Mouse (Mus musculus) lung, embryonic 14.5 days (tissue): ENCODE results near the gene Stx6. TPM values are rescaled to one million over a fixed set of nuclear protein-coding genes. Genes with fewer than 3 reads are reported as not detected.

Source experiments
- ATAC-seq: fragments of 200-750 bp; cut with Nextera tagmentation; 2 replicates; pipeline ENCODE4 v1.8.0; 2017; ENCODE audit warnings: mild to moderate bottlenecking, moderate TSS enrichment, moderate library complexity; ENCODE audit not compliant: insufficient read depth
- DNase-seq: peaks from one replicate; pipeline ENCODE4 v3.0.0-alpha.2; 2015
- H3K27ac ChIP-seq: fragments of 300-500 bp; sonication (generic); 2 replicates; pipeline ENCODE4 v1.5.1; 2014; ENCODE audit warnings: low read depth, mild to moderate bottlenecking, moderate library complexity
- H3K27me3 ChIP-seq: fragments of 300-500 bp; sonication (generic); 2 replicates; pipeline ENCODE4 v1.6.1; 2014; ENCODE audit warnings: low read length, control low read depth; ENCODE audit not compliant: insufficient read depth
- H3K36me3 ChIP-seq: fragments of 300-500 bp; sonication (generic); 2 replicates; pipeline ENCODE4 v1.6.1; 2014; ENCODE audit warnings: control low read depth; ENCODE audit not compliant: insufficient read depth
- H3K4me1 ChIP-seq: fragments of 300-500 bp; sonication (generic); 2 replicates; pipeline ENCODE4 v1.6.1; 2014; ENCODE audit warnings: antibody characterized with exemption, control low read depth; ENCODE audit not compliant: insufficient read depth
- H3K4me2 ChIP-seq: fragments of 300-500 bp; sonication (generic); 2 replicates; pipeline ENCODE4 v1.6.1; 2014; ENCODE audit warnings: mild to moderate bottlenecking
- H3K4me3 ChIP-seq: fragments of 300-500 bp; sonication (generic); 2 replicates; pipeline ENCODE4 v1.5.1; 2014; ENCODE audit warnings: low read depth, low read length
- H3K9ac ChIP-seq: fragments of 300-500 bp; sonication (generic); 2 replicates; pipeline ENCODE4 v1.6.1; 2014
- H3K9me3 ChIP-seq: fragments of 300-500 bp; sonication (generic); 2 replicates; pipeline ENCODE4 v1.6.1; 2016; ENCODE audit warnings: low read depth, low read length, control low read depth
- CTCF ChIP-seq: IDR thresholded peaks from 2 replicates; pipeline ENCODE4 v1.5.1; 2016; ENCODE audit warnings: antibody characterized with exemption, low read depth
- WGBS: fragments of 180-500 bp; shearing (Covaris S2); extraction: QIAGEN DNeasy Blood & Tissue Kit; methylation state at CpG from one replicate; pipeline ENCODE4 v1.1.7; 2014; 5-methylcytosine and 5-hydroxymethylcytosine counted together
- polyA plus RNA-seq: library from polyadenylated mRNA; unstranded; fragments of >200 nt; fragmentation: Nextera tagmentation; extraction: Ambion mirVana; gene quantifications from 2 replicates; pipeline ENCODE4 v1.2.1, GENCODE M21; 2014

Stx6 gene
- polyA plus RNA-seq, 1 experiment from 2014 or later, result 99.7 TPM

DNA sequence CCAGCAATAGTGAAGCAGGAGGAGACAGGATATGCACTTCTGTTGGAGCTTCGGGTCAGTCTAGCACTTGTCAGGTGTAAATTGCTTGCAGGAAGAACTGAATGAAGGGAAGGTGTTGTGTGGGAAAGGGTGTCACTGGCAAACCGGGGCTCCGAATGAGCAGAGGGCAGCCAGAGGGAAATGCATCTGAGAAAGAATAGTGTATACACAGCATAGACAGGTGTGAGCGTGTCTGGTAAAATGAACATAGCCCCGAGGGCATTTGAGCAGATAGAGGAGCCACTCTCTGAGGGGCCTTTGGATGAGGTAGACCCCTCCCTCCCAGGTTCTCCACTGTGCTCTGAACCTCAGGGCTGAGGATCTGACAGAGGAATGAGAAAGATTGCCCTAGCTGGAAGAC is 89.5 kb downstream of the Stx6 start:
- no peaks in the 10 kb centered on the region for H3K4me1 ChIP-seq
- no peak overlapping the region for H3K27ac ChIP-seq
- no peaks in the 10 kb centered on the region for H3K9me3 ChIP-seq
- 35% methylated on average over 5 of the region's 5 CpGs for WGBS
- no peak overlapping the region for H3K4me3 ChIP-seq
- H3K36me3 ChIP-seq, result no peaks in the 10 kb centered on the region
- no peak overlapping the region for H3K4me2 ChIP-seq
- no peak for DNase-seq
- no peak overlapping the region for H3K9ac ChIP-seq
- no peak for ATAC-seq
- no peak for TF ChIP-seq CTCF
- H3K27me3 ChIP-seq, result peaks cover 19% of the 10 kb centered on the region

DNA sequence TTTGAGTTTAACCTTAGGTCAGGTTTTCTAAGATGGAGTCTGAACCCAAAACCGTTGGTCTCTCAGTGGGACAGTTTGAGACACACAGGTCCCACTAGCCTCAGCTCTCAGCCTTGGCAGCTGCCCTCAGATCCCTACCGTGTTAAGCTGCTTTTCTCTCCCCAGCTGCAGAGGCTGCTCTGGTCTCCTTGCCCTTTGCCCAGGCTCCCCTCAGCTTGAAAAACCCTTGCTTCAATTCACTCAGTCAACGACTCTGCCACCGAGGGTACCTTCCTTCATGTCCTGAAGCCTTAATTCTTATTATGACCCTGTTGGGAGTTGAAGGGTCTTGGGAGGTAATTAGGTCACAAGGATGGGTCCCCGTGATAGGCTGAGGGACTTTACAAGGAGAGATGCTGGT is 91.4 kb downstream of the Stx6 start:
- no peaks in the 10 kb centered on the region for H3K36me3 ChIP-seq

DNA sequence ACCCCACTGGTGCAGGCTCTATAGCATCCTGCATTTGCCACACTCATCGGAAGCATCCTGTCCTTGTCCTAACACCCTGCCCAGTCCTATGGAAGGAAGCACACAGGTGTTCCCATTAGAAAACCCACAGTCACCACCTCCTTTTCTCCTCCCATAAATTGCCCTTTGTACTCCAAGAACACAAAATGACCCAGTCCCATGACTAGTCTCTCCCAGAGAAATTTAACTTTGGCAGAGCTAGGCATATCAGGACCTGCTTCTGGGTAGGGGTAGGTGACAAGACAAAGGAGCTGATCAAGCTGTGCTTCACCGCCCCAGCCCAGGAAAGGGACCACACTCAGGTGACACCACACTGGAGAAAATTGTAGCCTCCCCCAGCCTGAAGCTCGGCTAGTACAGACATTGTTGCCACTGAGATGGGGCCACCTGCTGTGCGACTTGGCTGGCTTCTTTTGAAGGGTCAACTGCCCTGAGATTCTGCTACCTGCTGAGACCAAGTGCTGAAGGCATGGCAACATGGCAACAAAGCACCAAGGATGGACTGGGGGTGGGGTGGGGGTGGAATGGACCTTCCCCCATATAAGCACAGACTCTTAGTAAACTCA is 92.1 kb downstream of the Stx6 start:
- H3K4me3 ChIP-seq, result no peak overlapping the region
- no peaks in the 10 kb centered on the region for H3K36me3 ChIP-seq
- H3K9me3 ChIP-seq, result no peaks in the 10 kb centered on the region
- ATAC-seq (no peak), DNase-seq (no peak)
- H3K4me1 ChIP-seq, result no peaks in the 10 kb centered on the region
- no peak overlapping the region for H3K4me2 ChIP-seq
- no peak overlapping the region for H3K9ac ChIP-seq
- TF ChIP-seq CTCF, result no peak
- 43% methylated on average over 4 of the region's 4 CpGs for WGBS
- peaks cover 2% of the 10 kb centered on the region; the same call in 1 of the 2 replicates for H3K27me3 ChIP-seq
- no peak overlapping the region for H3K27ac ChIP-seq

More for the DNA sequence above, 91.4 kb downstream of the Stx6 start:
- ATAC-seq (no peak), DNase-seq (no peak)
- H3K4me2 ChIP-seq, result no peak overlapping the region
- peaks cover 9% of the 10 kb centered on the region; the same call in 1 of the 2 replicates for H3K27me3 ChIP-seq
- 41% methylated on average over 5 of the region's 5 CpGs for WGBS
- TF ChIP-seq CTCF, result no peak
- H3K27ac ChIP-seq, result no peak overlapping the region
- no peak overlapping the region for H3K9ac ChIP-seq
- no peaks in the 10 kb centered on the region for H3K4me1 ChIP-seq
- H3K9me3 ChIP-seq, result no peaks in the 10 kb centered on the region
- H3K4me3 ChIP-seq, result no peak overlapping the region

DNA sequence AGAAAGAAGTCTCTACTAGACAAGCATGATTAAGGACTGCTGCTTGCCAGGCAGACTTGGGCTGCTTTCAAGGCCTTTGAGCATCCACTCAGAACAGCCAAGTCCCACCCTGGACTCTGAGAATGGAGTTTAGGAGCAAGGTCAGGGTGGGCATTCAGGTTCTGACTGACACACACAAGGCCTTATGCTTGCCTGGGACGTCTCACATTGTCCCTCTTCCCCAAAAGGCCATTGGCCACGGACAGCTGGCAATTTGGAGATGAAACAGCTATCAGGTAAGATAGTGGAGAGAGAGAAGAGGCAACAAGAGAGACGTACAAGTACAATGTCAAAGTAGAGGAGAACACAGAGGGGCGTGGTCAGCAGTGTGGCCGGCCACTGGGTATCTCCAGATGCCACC is 93.1 kb downstream of the Stx6 start:
- 75% methylated on average over 5 of the region's 5 CpGs for WGBS
- no peaks in the 10 kb centered on the region for H3K27me3 ChIP-seq
- no peaks in the 10 kb centered on the region for H3K4me1 ChIP-seq
- no peaks in the 10 kb centered on the region for H3K36me3 ChIP-seq
- DNase-seq (no peak), ATAC-seq (no peak)
- H3K27ac ChIP-seq, result no peak overlapping the region
- H3K4me2 ChIP-seq, result no peak overlapping the region
- TF ChIP-seq CTCF, result no peak
- H3K9ac ChIP-seq, result no peak overlapping the region
- H3K4me3 ChIP-seq, result no peak overlapping the region
- no peaks in the 10 kb centered on the region for H3K9me3 ChIP-seq

DNA sequence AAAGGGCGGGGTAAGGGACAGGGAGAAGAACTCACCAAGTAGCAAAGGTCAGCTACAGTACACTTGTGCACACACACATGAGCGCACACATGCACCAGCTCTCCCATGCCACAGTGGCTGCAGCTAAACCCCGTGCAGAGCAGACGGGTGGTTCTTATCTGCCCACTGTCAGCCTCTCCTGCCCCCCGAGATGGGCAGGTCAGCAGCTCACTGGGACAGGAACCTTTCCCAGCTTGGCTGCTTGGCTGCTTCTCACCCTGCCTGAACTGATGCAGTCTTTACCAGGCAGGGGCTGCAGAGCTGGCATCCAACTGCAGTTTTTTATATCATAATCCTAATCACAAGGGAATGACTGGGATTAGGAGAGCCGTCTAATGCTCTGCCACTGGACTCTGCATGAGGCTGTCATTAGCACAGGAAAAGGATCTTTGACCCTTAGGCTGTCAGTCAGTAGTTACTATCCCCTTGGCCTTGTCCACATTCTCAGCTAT is 94.2 kb downstream of the Stx6 start:
- WGBS, result 29% methylated on average over 6 of the region's 6 CpGs

DNA sequence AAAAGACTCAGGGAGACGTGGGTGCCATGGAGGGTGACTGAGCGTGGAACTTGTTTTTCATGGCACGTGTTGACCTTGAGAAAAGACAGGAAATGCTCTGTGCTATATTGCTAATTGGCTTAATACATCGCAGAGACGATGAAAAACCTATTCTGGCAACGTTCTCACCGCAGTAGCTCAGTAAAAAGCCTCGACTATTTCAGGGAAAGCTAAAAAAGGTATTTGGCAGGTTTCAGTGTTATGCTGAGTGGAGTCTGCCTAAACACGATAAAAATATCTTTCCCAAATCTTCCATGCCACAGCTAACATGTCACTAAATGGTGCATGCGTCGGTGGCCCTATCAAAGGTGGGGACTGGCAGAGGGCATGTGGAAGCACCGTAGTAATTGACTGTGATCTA is 94.6 kb downstream of the Stx6 start:
- no peak for DNase-seq
- ATAC-seq, result no peak
- WGBS, result 66% methylated on average over 12 of the region's 12 CpGs
- Histone ChIP-seq H3K4me1 (no peaks in the 10 kb centered on the region), H3K9ac (no peak overlapping the region), H3K27me3 (no peaks in the 10 kb centered on the region), H3K4me3 (no peak overlapping the region), H3K27ac (no peak overlapping the region), H3K9me3 (no peaks in the 10 kb centered on the region), H3K4me2 (no peak overlapping the region), H3K36me3 (no peaks in the 10 kb centered on the region)
- no peak for TF ChIP-seq CTCF

More for the DNA sequence above, 94.2 kb downstream of the Stx6 start:
- Histone ChIP-seq H3K4me1 (no peaks in the 10 kb centered on the region), H3K9me3 (no peaks in the 10 kb centered on the region), H3K27me3 (no peaks in the 10 kb centered on the region), H3K4me3 (no peak overlapping the region), H3K9ac (no peak overlapping the region), H3K36me3 (no peaks in the 10 kb centered on the region), H3K27ac (no peak overlapping the region), H3K4me2 (no peak overlapping the region)
- ATAC-seq, result no peak
- TF ChIP-seq CTCF, result no peak
- DNase-seq, result no peak

DNA sequence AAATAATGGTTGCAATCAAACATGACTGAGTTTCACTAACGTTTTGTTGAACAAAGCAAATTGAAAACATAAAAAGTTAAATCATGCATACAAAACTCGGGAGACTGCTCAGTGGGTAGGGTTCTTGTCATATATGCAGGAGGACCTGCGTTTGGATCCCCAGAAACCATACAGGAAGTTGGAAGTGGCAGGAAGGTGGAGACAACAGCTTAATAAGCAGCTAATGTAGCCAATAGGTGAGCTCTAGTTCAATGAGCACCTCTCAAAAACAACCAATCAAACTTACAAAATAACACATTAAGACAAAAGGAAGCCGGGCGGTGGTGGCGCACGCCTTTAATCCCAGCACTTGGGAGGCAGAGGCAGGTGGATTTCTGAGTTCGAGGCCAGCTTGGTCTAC is 95.8 kb downstream of the Stx6 start:
- no peak overlapping the region for H3K27ac ChIP-seq
- no peak overlapping the region for H3K4me3 ChIP-seq
- WGBS, result 87% methylated on average over 8 of the region's 8 CpGs
- H3K4me1 ChIP-seq, result no peaks in the 10 kb centered on the region
- no peak overlapping the region for H3K9ac ChIP-seq
- TF ChIP-seq CTCF, result no peak
- DNase-seq (no peak), ATAC-seq (no peak)
- H3K9me3 ChIP-seq, result no peaks in the 10 kb centered on the region
- H3K4me2 ChIP-seq, result no peak overlapping the region
- no peaks in the 10 kb centered on the region for H3K36me3 ChIP-seq
- no peaks in the 10 kb centered on the region for H3K27me3 ChIP-seq

Other genes starting within 250 kb of the Stx6 start
- 14.6 and 15.1 TPM in 2 replicates for gene Ier5, start 59.1 kb upstream of the Stx6 start, polyA plus RNA-seq
- 13.6 and 13.7 TPM in 2 replicates for gene Mr1, start 11.9 kb upstream of the Stx6 start, polyA plus RNA-seq
- gene BC034090, start 85.7 kb downstream of the Stx6 start, polyA plus RNA-seq, result 3.4 and 3.9 TPM in 2 replicates